Mouse (Mus musculus) lung, postnatal 0 days (tissue): ENCODE results near the gene Bcam. TPM values are rescaled to one million over a fixed set of nuclear protein-coding genes. Genes with fewer than 3 reads are reported as not detected.

ENCODE experiments used
- ATAC-seq: fragments of 200-750 bp; cut with Nextera tagmentation; 2 replicates; pipeline ENCODE4 v1.8.0; 2017; ENCODE audit warnings: moderate library complexity
- DNase-seq: peaks from one replicate; pipeline ENCODE4 v3.0.0-alpha.2; 2016; ENCODE audit warnings: low spot score
- H3K27ac ChIP-seq: fragments of 300-500 bp; sonication (generic); 2 replicates; pipeline ENCODE4 v1.5.1; 2014; ENCODE audit warnings: antibody characterized with exemption, mild to moderate bottlenecking, low read length, mixed read lengths
- H3K27me3 ChIP-seq: fragments of 300-500 bp; sonication (generic); replicated peaks from 2 replicates; pipeline ENCODE4 v1.6.1; 2014; ENCODE audit warnings: low read length, mixed read lengths; ENCODE audit not compliant: insufficient read depth
- H3K36me3 ChIP-seq: fragments of 300-500 bp; sonication (generic); 2 replicates; pipeline ENCODE4 v1.6.1; 2014; ENCODE audit warnings: low read length, mixed read lengths; ENCODE audit not compliant: insufficient read depth
- H3K4me1 ChIP-seq: fragments of 300-500 bp; sonication (generic); 2 replicates; pipeline ENCODE4 v1.6.1; 2014; ENCODE audit warnings: antibody characterized with exemption, low read depth, low read length, mixed read lengths; ENCODE audit not compliant: insufficient read depth
- H3K4me2 ChIP-seq: fragments of 300-500 bp; sonication (generic); replicated peaks from 2 replicates; pipeline ENCODE4 v1.6.1; 2014; ENCODE audit warnings: low read depth, mild to moderate bottlenecking, low read length, moderate library complexity, mixed read lengths
- H3K4me3 ChIP-seq: fragments of 300-500 bp; sonication (generic); 2 replicates; pipeline ENCODE4 v1.5.1; 2014; ENCODE audit warnings: low read depth, low read length
- H3K9ac ChIP-seq: fragments of 300-500 bp; sonication (generic); replicated peaks from 2 replicates; pipeline ENCODE4 v1.6.1; 2014; ENCODE audit warnings: low read depth, mild to moderate bottlenecking
- H3K9me3 ChIP-seq: fragments of 300-500 bp; sonication (generic); 2 replicates; pipeline ENCODE4 v1.6.1; 2016; ENCODE audit warnings: low read length, mixed read lengths
- CTCF ChIP-seq: IDR thresholded peaks from 2 replicates; pipeline ENCODE4 v1.5.1; 2016; ENCODE audit warnings: antibody characterized with exemption, mild to moderate bottlenecking
- EP300 ChIP-seq: IDR thresholded peaks from 2 replicates; pipeline ENCODE4 v1.6.1; 2016; ENCODE audit warnings: antibody characterized with exemption, mild to moderate bottlenecking, control low read depth
- WGBS: fragments of 180-500 bp; shearing (Covaris S2); extraction: QIAGEN DNeasy Blood & Tissue Kit; methylation state at CpG from one replicate; pipeline ENCODE4 v1.1.7; 2014; 5-methylcytosine and 5-hydroxymethylcytosine counted together
- polyA plus RNA-seq: library from polyadenylated mRNA; unstranded; fragments of >200 nt; fragmentation: Nextera tagmentation; extraction: Ambion mirVana; gene quantifications from 2 replicates; pipeline ENCODE4 v1.2.1, GENCODE M21; 2015

The Bcam gene
- polyA plus RNA-seq, 1 experiment from 2014 or later, result 477 TPM

DNA sequence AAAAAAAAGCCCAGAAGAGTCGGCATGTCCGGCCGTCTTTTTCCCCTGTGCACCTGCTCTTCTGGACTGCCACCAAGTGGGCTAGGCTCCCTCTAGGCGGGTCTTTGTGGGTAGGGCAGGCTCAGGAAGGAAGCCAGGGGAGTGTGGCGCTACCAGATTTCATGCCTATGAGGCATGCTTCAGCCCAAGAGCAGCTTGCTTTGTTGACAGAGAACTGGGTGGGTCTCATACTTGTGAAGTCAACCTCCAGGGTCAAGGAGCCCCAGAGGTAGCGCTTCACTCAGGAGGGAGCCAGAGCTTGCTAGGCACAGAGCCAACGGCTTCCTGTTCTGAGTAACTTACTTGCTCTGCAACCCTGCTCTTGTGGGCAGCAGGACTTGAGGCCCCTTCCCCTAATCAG, 17.2 kb downstream of the Bcam start:
- ATAC-seq (peak; percentile 50), DNase-seq (peak; percentile 96)
- TF ChIP-seq EP300 (peak; percentile 94), CTCF (peak; percentile 58)
- peaks cover 8% of the 10 kb centered on the region for H3K36me3 ChIP-seq
- WGBS, result 17% methylated on average over 7 of the region's 7 CpGs
- H3K4me1 ChIP-seq, result peaks cover 24% of the 10 kb centered on the region; the same call in 1 of the 2 replicates
- no peak overlapping the region for H3K9ac ChIP-seq
- peak overlapping the region; percentile 68 for H3K27ac ChIP-seq
- no peaks in the 10 kb centered on the region for H3K27me3 ChIP-seq
- H3K9me3 ChIP-seq, result no peaks in the 10 kb centered on the region
- H3K4me3 ChIP-seq, result no peak overlapping the region
- H3K4me2 ChIP-seq, result no peak overlapping the region

DNA sequence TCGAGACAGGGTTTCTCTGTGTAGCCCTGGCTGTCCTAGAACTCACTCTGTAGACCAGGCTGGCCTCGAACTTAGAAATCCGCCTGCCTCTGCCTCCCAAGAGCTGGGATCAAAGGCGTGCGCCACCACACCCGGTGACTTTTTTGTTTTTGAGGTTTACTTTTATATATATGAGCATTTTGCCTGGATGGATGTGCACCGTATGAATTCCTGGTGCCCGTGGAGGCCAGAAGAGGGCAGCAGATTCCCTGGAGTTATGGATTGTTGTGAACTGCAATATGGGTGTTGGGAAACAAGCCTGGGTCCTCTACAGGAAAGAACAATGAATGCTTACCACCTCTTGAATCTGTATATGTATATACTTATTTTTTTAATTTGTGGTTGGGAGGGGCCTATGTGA, 18.2 kb downstream of the Bcam start:
- H3K9me3 ChIP-seq, result no peaks in the 10 kb centered on the region
- peaks cover 24% of the 10 kb centered on the region; the same call in 1 of the 2 replicates for H3K4me1 ChIP-seq
- no peak; the same call in 1 of the 2 replicates for TF ChIP-seq EP300
- TF ChIP-seq CTCF, result peak; percentile 71
- H3K4me3 ChIP-seq, result no peak overlapping the region
- no peak for ATAC-seq
- H3K9ac ChIP-seq, result no peak overlapping the region
- WGBS, result 71% methylated on average over 8 of the region's 8 CpGs
- peak; percentile 61 for DNase-seq
- no peak overlapping the region for H3K4me2 ChIP-seq
- no peak overlapping the region for H3K27ac ChIP-seq
- H3K36me3 ChIP-seq, result no peaks in the 10 kb centered on the region
- no peaks in the 10 kb centered on the region for H3K27me3 ChIP-seq

DNA sequence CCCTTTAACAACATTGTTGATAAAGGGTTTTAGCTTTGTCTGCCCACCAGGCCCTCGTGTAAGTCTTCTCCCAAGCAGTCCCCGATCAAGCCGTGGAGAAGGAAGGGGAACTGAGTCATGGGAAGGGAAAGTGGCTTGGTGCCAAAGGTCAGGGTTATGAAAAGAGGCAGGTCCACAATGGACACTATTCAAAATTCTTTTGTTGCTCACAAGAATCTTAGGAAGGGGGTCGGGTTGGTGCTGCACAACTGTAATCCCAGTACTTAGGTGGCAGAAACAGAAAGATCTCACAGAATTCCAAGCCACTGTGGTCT, 19.8 kb downstream of the Bcam start:
- no peaks in the 10 kb centered on the region for H3K27me3 ChIP-seq
- ATAC-seq (no peak), DNase-seq (no peak)
- 28% methylated on average over 4 of the region's 4 CpGs for WGBS
- H3K27ac ChIP-seq, result peak overlapping the region; percentile 88
- H3K9ac ChIP-seq, result no peak overlapping the region
- no peaks in the 10 kb centered on the region for H3K36me3 ChIP-seq
- H3K9me3 ChIP-seq, result no peaks in the 10 kb centered on the region
- H3K4me3 ChIP-seq, result no peak overlapping the region
- H3K4me1 ChIP-seq, result peaks cover 28% of the 10 kb centered on the region; the same call in 1 of the 2 replicates
- TF ChIP-seq CTCF (no peak), EP300 (no peak)
- H3K4me2 ChIP-seq, result no peak overlapping the region

- H3K36me3 ChIP-seq, result no peaks in the 10 kb centered on the region
- peak within 1 kb of the TSS; percentile 96 for H3K27ac ChIP-seq
- no peaks in the 10 kb centered on the region for H3K27me3 ChIP-seq
- peak within 1 kb of the TSS; percentile 92 for H3K4me3 ChIP-seq
- TF ChIP-seq CTCF (peak; percentile 93), EP300 (peak; percentile 44; the same call in 1 of the 2 replicates)
- peak within 1 kb of the TSS; percentile 93 for H3K9ac ChIP-seq
- DNase-seq, result peak; percentile 95
- 12% methylated on average over 19 of the region's 19 CpGs for WGBS
- no peaks in the 10 kb centered on the region for H3K9me3 ChIP-seq
- peaks cover 22% of the 10 kb centered on the region; the same call in 1 of the 2 replicates for H3K4me1 ChIP-seq
- peak; percentile 62 for ATAC-seq
- H3K4me2 ChIP-seq, result peak within 1 kb of the TSS; percentile 81
Measured at GRCm38 (mm10) chr7:19750217-19751069, 20.4 kb downstream of the Bcam start, which contains the start of gene Nectin2. Nectin2 (minus strand) TSS chr7:19750483.

- H3K4me1 ChIP-seq, result peaks cover 23% of the 10 kb centered on the region; the same call in 1 of the 2 replicates
Measured at GRCm38 (mm10) chr7:19749389-19750216, 21.2 kb downstream of the Bcam start.

More at GRCm38 (mm10) chr7:19749389-19750216, 21.2 kb downstream of the Bcam start:
- Histone ChIP-seq H3K27ac (peak overlapping the region; percentile 96), H3K36me3 (no peaks in the 10 kb centered on the region), H3K9ac (peak overlapping the region; percentile 93), H3K4me3 (peak overlapping the region; percentile 92), H3K27me3 (no peaks in the 10 kb centered on the region), H3K9me3 (no peaks in the 10 kb centered on the region), H3K4me2 (peak overlapping the region; percentile 81)
- peak; percentile 90 for ATAC-seq
- peak; percentile 93 for TF ChIP-seq CTCF
- peak; percentile 42; the same call in 1 of the 2 replicates for TF ChIP-seq EP300
- DNase-seq, result peak; percentile 99
- WGBS, result under 1% methylated on average over 36 of the region's 46 CpGs
